Mouse (Mus musculus): ENCODE measurements around the gene Focad.

- TF ChIP-seq POLR2A (IDR thresholded peaks at IDR 0.05; ENCODE audit: control insufficient read depth, extremely low read depth, insufficient read depth, low read length, poor library complexity) (no peak), CTCF (IDR thresholded peaks at IDR 0.05; ENCODE audit: borderline replicate concordance, control insufficient read depth, extremely low read depth, insufficient read depth, low read length, poor library complexity) (no peak)
Observed at GRCm38 (mm10) chr4:88415017-88415416, 320.6 kb downstream of the Focad start.
